ENCODE assay signal across 9 mouse cellular contexts in the genomic region with DNA sequence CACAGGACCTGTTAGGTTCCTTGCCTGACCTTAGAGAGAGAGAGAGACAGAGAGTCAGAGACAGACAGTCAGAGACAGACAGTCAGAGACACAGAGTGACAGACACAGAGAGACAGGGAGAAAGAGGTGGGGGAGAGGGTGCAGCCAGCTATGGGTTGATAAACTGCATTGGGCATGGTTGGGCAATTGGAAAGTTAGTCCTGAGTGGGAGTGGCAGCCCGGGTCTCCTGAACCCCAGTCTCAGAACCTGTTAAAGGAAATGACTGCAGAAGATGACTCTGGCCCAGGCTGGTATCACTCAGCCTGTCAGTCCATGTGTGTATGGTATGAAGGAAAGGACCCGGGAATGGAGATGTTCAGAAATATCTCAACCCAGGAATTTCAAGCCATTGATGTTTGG. TPM values are rescaled to one million over a fixed set of nuclear protein-coding genes. Genes with fewer than 3 reads are reported as not detected.
DNase-seq lines count a peak whose midpoint lies in the region; ATAC-seq and TF ChIP-seq lines count a peak whose summit lies in the region.
"Had no signal": no experiment of that assay in that cellular context is flagged by ENCODE, and none has a peak within 500 bp of the region (broad histone marks: within the 10 kb centered on the region; RNA-seq: fewer than 3 reads in every experiment).

No protein-coding gene starts in this region.

- H3K27me3 ChIP-seq in hindbrain, embryonic 10.5 days (ENCODE audit: insufficient read depth, poor library complexity, severe bottlenecking), result peaks cover 19% of the 10 kb centered on the region
- H3K27me3 ChIP-seq in hindbrain, embryonic 11.5 days (ENCODE audit: control insufficient read depth, insufficient read depth, low read length), result no peaks in the 10 kb centered on the region
- no peaks in the 10 kb centered on the region for H3K27me3 ChIP-seq in forebrain, postnatal 0 days (ENCODE audit: insufficient read depth, low read length)

- no peak for TF ChIP-seq CTCF in bone marrow, adult 2 months (IDR thresholded peaks at IDR 0.05; ENCODE audit: control insufficient read depth, insufficient read depth, low read length)
- TF ChIP-seq CTCF in forebrain, postnatal 0 days (IDR thresholded peaks at IDR 0.05; ENCODE audit: low read depth), result no peak

- H3K4me1 ChIP-seq in hindbrain, embryonic 10.5 days (replicated peaks), result peaks cover 44% of the 10 kb centered on the region
- no peaks in the 10 kb centered on the region; the same call in 1 of the 2 replicates for H3K4me1 ChIP-seq in hindbrain, embryonic 11.5 days (replicated peaks; ENCODE audit: control insufficient read depth, insufficient read depth, low read length)
- H3K4me1 ChIP-seq in bone marrow, adult 2 months (ENCODE audit: control insufficient read depth, insufficient read depth, low read length), result peaks cover 3% of the 10 kb centered on the region; the same call in 1 of the 2 replicates
- peaks cover 11% of the 10 kb centered on the region; the same call in 1 of the 2 replicates for H3K4me1 ChIP-seq in forebrain, postnatal 0 days (ENCODE audit: insufficient read depth)

- peaks cover 22% of the 10 kb centered on the region; the same call in 1 of the 2 replicates for H3K79me2 ChIP-seq in macrophage (ENCODE audit: inconsistent target)

- H3K4me3 ChIP-seq in hindbrain, embryonic 10.5 days, result peak overlapping the region; percentile 66; the same call in 1 of the 2 replicates
- H3K4me3 ChIP-seq in hindbrain, embryonic 11.5 days (ENCODE audit: low read depth, low read length), result no peak overlapping the region
- H3K4me3 ChIP-seq in bone marrow, adult 2 months (replicated peaks; ENCODE audit: control insufficient read depth, low read depth, low read length), result peak overlapping the region; percentile 15
- H3K4me3 ChIP-seq in forebrain, postnatal 0 days (ENCODE audit: low read depth, low read length), result no peak overlapping the region
- peak overlapping the region; percentile 54 for H3K4me3 ChIP-seq in macrophage (ENCODE audit: inconsistent target)

- no peaks in the 10 kb centered on the region for H3K9me3 ChIP-seq in hindbrain, embryonic 10.5 days
- H3K9me3 ChIP-seq in hindbrain, embryonic 11.5 days (ENCODE audit: control insufficient read depth, low read length), result no peaks in the 10 kb centered on the region
- H3K9me3 ChIP-seq in forebrain, postnatal 0 days (ENCODE audit: low read length), result no peaks in the 10 kb centered on the region
- H3K9me3 ChIP-seq: G1E had no signal

- TF ChIP-seq POLR2A in bone marrow, adult 2 months (IDR thresholded peaks at IDR 0.05; ENCODE audit: borderline replicate concordance, control insufficient read depth, low read depth, low read length), result no peak

- ATAC-seq in hindbrain, embryonic 11.5 days (ENCODE audit: low FRiP score), result no peak
- ATAC-seq in forebrain, postnatal 0 days, result no peak

- no peak overlapping the region for H3K9ac ChIP-seq in hindbrain, embryonic 11.5 days (ENCODE audit: low read depth, low read length)
- H3K9ac ChIP-seq in forebrain, postnatal 0 days, result no peak overlapping the region

- H3K4me2 ChIP-seq in hindbrain, embryonic 11.5 days (replicated peaks; ENCODE audit: low read depth, low read length), result no peak overlapping the region
- H3K4me2 ChIP-seq in forebrain, postnatal 0 days (ENCODE audit: low read depth), result peak overlapping the region; percentile 93

- WGBS in hindbrain, embryonic 10.5 days, result 86% methylated on average over 2 of the region's 2 CpGs
- WGBS in hindbrain, embryonic 11.5 days, result 76% methylated on average over 2 of the region's 2 CpGs
- 48% methylated on average over 2 of the region's 2 CpGs for WGBS in bone marrow, adult 2 months
- 69% methylated on average over 2 of the region's 2 CpGs for WGBS in forebrain, postnatal 0 days
- 82% methylated on average over 2 of the region's 2 CpGs for WGBS in macrophage (ENCODE audit: missing documents)

- DNase-seq in hindbrain, embryonic 10.5 days (ENCODE audit: low spot score), result no peak
- no peak for DNase-seq in hindbrain, embryonic 11.5 days (ENCODE audit: low spot score)
- no peak for DNase-seq in forebrain, postnatal 0 days
- no peak for DNase-seq in urinary bladder, postnatal 25 days (ENCODE audit: low spot score)
- no peak for DNase-seq in gastrocnemius, adult 18-20 months (ENCODE audit: low spot score)
- DNase-seq in kidney, postnatal 25 days, result no peak

- peaks cover 12% of the 10 kb centered on the region for H3K36me3 ChIP-seq in hindbrain, embryonic 10.5 days
- no peaks in the 10 kb centered on the region for H3K36me3 ChIP-seq in hindbrain, embryonic 11.5 days (ENCODE audit: control insufficient read depth, insufficient read depth, low read length)
- H3K36me3 ChIP-seq in forebrain, postnatal 0 days (ENCODE audit: insufficient read depth), result no peaks in the 10 kb centered on the region
- peaks cover 24% of the 10 kb centered on the region for H3K36me3 ChIP-seq in macrophage (ENCODE audit: inconsistent target)
- H3K36me3 ChIP-seq: G1E had no signal

- no peak overlapping the region; the same call in 1 of the 2 replicates for H3K27ac ChIP-seq in hindbrain, embryonic 10.5 days
- H3K27ac ChIP-seq in hindbrain, embryonic 11.5 days (ENCODE audit: low read depth, low read length), result no peak overlapping the region
- no peak overlapping the region for H3K27ac ChIP-seq in bone marrow, adult 2 months (ENCODE audit: control insufficient read depth, insufficient read depth, low read depth, low read length, poor library complexity)
- peak overlapping the region; percentile 29; the same call in 1 of the 2 replicates for H3K27ac ChIP-seq in forebrain, postnatal 0 days (ENCODE audit: low read depth, low read length)
- H3K27ac ChIP-seq in macrophage, result no peak overlapping the region

RNA-seq across cellular contexts. Expression of gene Csf1, which starts 2.1 kb away (rescaled TPM):
- 7.2 TPM in 2 replicates for polyA plus RNA-seq in hindbrain, embryonic 10.5 days (2016; fragmentation: Nextera tagmentation; extraction: Ambion mirVana)
- 5.3 and 6.0 TPM in 2 replicates for polyA plus RNA-seq in hindbrain, embryonic 11.5 days (2014; fragmentation: Nextera tagmentation; extraction: Ambion mirVana)
- polyA plus RNA-seq in bone marrow, adult 2 months (2011; ENCODE audit: insufficient read depth, insufficient read length, low replicate concordance, missing spikeins), result 7.9 and 21.8 TPM in 2 replicates
- total RNA-seq in forebrain, postnatal 0 days (2014; rRNA removed), result 6.3 and 11.7 TPM in 2 replicates
- polyA plus RNA-seq in forebrain, postnatal 0 days (2015; fragmentation: Nextera tagmentation; extraction: Ambion mirVana), result 7.2 and 8.6 TPM in 2 replicates
- total RNA-seq in macrophage (2018; cell fraction: chromatin; rRNA removed), result 100 to 1,000 TPM in 17 of 26 experiments, 10 to 100 TPM in 9; 37.5 to 743 (median 167) TPM
- total RNA-seq in macrophage (2018; cell fraction: cytosol; rRNA removed), result 100 to 1,000 TPM in 9 of 26 experiments, 10 to 100 TPM in 17; 27.4 to 307 (median 53.7) TPM
- 1,000 to 10,000 TPM in 1 of 26 experiments, 100 to 1,000 TPM in 20, 10 to 100 TPM in 5; 35.1 to 1,026 (median 244) TPM for total RNA-seq in macrophage (2018; cell fraction: nucleus; rRNA removed)
- 11.6 to 36.6 TPM (median 21.9 TPM) in 3 replicates for polyA plus RNA-seq in macrophage (2018)
- total RNA-seq in gastrocnemius, adult 18-20 months (2021), result 1 to 10 TPM; 6.6 to 8.4 TPM

Comparison
In these comparisons a context has a peak if more than half of its experiments do, and no peak if none do; other contexts are left out.
1. H3K4me3 ChIP-seq: peak in hindbrain, embryonic 10.5 days (single experiment), bone marrow, adult 2 months (single experiment) and macrophage (single experiment); none in hindbrain, embryonic 11.5 days (single experiment) and forebrain, postnatal 0 days (single experiment).